Mouse (Mus musculus): ENCODE data around the gene Nsf. TPM values are rescaled to one million over a fixed set of nuclear protein-coding genes. Genes with fewer than 3 reads are reported as not detected.

Nsf gene
- polyA plus RNA-seq, 1 experiment from 2014 or later: 46.3 TPM

- no peaks in the 10 kb centered on the region for H3K9me3 ChIP-seq
- no peak for DNase-seq (ENCODE audit: low spot score)
- WGBS: 72% methylated on average over 9 of the region's 9 CpGs
- no peaks in the 10 kb centered on the region for H3K27me3 ChIP-seq (ENCODE audit: insufficient read depth, poor library complexity, severe bottlenecking)
- H3K4me1 ChIP-seq: peaks cover 12% of the 10 kb centered on the region
- no peak overlapping the region for H3K4me3 ChIP-seq
- peaks cover 18% of the 10 kb centered on the region for H3K36me3 ChIP-seq
- H3K27ac ChIP-seq: no peak overlapping the region
These were observed 48.4 kb downstream of the Nsf start for GRCm38 (mm10) chr11:103905506-103905905.

- 79% methylated on average over 4 of the region's 4 CpGs for WGBS
- Histone ChIP-seq H3K9me3 (no peaks in the 10 kb centered on the region), H3K27me3 (ENCODE audit: insufficient read depth, poor library complexity, severe bottlenecking) (no peaks in the 10 kb centered on the region), H3K4me1 (peaks cover 14% of the 10 kb centered on the region), H3K27ac (no peak overlapping the region), H3K4me3 (no peak overlapping the region), H3K36me3 (0 out of 2 replicates have a peak, but pooled peaks cover 1% of the 10 kb centered on the region)
- DNase-seq (ENCODE audit: low spot score): no peak
These were observed 52.3 kb downstream of the Nsf start for GRCm38 (mm10) chr11:103901581-103901966.

GRCm38 (mm10) chr11:103900803-103901580 is 52.9 kb downstream of the Nsf start:
- no peaks in the 10 kb centered on the region for H3K27me3 ChIP-seq (ENCODE audit: insufficient read depth, poor library complexity, severe bottlenecking)
- H3K4me1 ChIP-seq: peaks cover 14% of the 10 kb centered on the region
- no peak overlapping the region; the same call in 1 of the 2 replicates for H3K4me3 ChIP-seq
- DNase-seq (ENCODE audit: low spot score): peak; percentile 74
- no peak overlapping the region for H3K27ac ChIP-seq
- no peaks in the 10 kb centered on the region for H3K36me3 ChIP-seq
- whole genome bisulfite sequencing: 47% methylated on average over 20 of the region's 20 CpGs
- no peaks in the 10 kb centered on the region for H3K9me3 ChIP-seq

- Histone ChIP-seq H3K27ac (no peak overlapping the region), H3K9me3 (no peaks in the 10 kb centered on the region), H3K4me1 (peaks cover 14% of the 10 kb centered on the region), H3K27me3 (ENCODE audit: insufficient read depth, poor library complexity, severe bottlenecking) (no peaks in the 10 kb centered on the region), H3K4me3 (no peak overlapping the region), H3K36me3 (peaks cover 7% of the 10 kb centered on the region; the same call in 1 of the 2 replicates)
- peak; percentile 33 for DNase-seq (ENCODE audit: low spot score)
- 92% methylated on average over 11 of the region's 11 CpGs for WGBS
These were observed 56.7 kb downstream of the Nsf start for GRCm38 (mm10) chr11:103896966-103897750.

GRCm38 (mm10) chr11:103896056-103896455 is 57.8 kb downstream of the Nsf start:
- 86% methylated on average over 4 of the region's 4 CpGs for WGBS
- DNase-seq (ENCODE audit: low spot score): no peak
- no peaks in the 10 kb centered on the region for H3K27me3 ChIP-seq (ENCODE audit: insufficient read depth, poor library complexity, severe bottlenecking)
- H3K9me3 ChIP-seq: no peaks in the 10 kb centered on the region
- peaks cover 7% of the 10 kb centered on the region; the same call in 1 of the 2 replicates for H3K36me3 ChIP-seq
- H3K27ac ChIP-seq: no peak overlapping the region
- H3K4me1 ChIP-seq: peaks cover 8% of the 10 kb centered on the region
- H3K4me3 ChIP-seq: no peak overlapping the region

GRCm38 (mm10) chr11:103892831-103893230 is 61.0 kb downstream of the Nsf start:
- WGBS: 75% methylated on average over 10 of the region's 10 CpGs
- Histone ChIP-seq H3K9me3 (no peaks in the 10 kb centered on the region), H3K27ac (no peak overlapping the region), H3K27me3 (ENCODE audit: insufficient read depth, poor library complexity, severe bottlenecking) (no peaks in the 10 kb centered on the region), H3K4me3 (no peak overlapping the region), H3K4me1 (0 out of 2 replicates have a peak, but pooled peaks cover 4% of the 10 kb centered on the region), H3K36me3 (peaks cover 11% of the 10 kb centered on the region; the same call in 1 of the 2 replicates)
- DNase-seq (ENCODE audit: low spot score): no peak

- H3K27me3 ChIP-seq (ENCODE audit: insufficient read depth, poor library complexity, severe bottlenecking): no peaks in the 10 kb centered on the region
- no peaks in the 10 kb centered on the region for H3K9me3 ChIP-seq
- peak; percentile 39 for DNase-seq (ENCODE audit: low spot score)
- no peak overlapping the region for H3K27ac ChIP-seq
- 83% methylated on average over 10 of the region's 10 CpGs for WGBS
- H3K36me3 ChIP-seq: peaks cover 14% of the 10 kb centered on the region; the same call in 1 of the 2 replicates
- no peak overlapping the region for H3K4me3 ChIP-seq
- 0 out of 2 replicates have a peak, but pooled peaks cover 4% of the 10 kb centered on the region for H3K4me1 ChIP-seq
These were observed 62.1 kb downstream of the Nsf start for GRCm38 (mm10) chr11:103891781-103892180.

GRCm38 (mm10) chr11:103890337-103891186 is 63.3 kb downstream of the Nsf start:
- WGBS: 81% methylated on average over 23 of the region's 23 CpGs
- Histone ChIP-seq H3K9me3 (no peaks in the 10 kb centered on the region), H3K27ac (no peak overlapping the region), H3K4me3 (no peak overlapping the region), H3K36me3 (peaks cover 14% of the 10 kb centered on the region; the same call in 1 of the 2 replicates), H3K4me1 (0 out of 2 replicates have a peak, but pooled peaks cover 4% of the 10 kb centered on the region), H3K27me3 (ENCODE audit: insufficient read depth, poor library complexity, severe bottlenecking) (no peaks in the 10 kb centered on the region)
- peak; percentile 51 for DNase-seq (ENCODE audit: low spot score)

- Histone ChIP-seq H3K27ac (no peak overlapping the region), H3K27me3 (ENCODE audit: insufficient read depth, poor library complexity, severe bottlenecking) (no peaks in the 10 kb centered on the region), H3K36me3 (0 out of 2 replicates have a peak, but pooled peaks cover 12% of the 10 kb centered on the region), H3K4me3 (no peak overlapping the region), H3K9me3 (no peaks in the 10 kb centered on the region), H3K4me1 (peaks cover 14% of the 10 kb centered on the region)
- peak; percentile 53 for DNase-seq (ENCODE audit: low spot score)
- WGBS: 93% methylated on average over 11 of the region's 11 CpGs
These were observed 66.0 kb downstream of the Nsf start for GRCm38 (mm10) chr11:103887724-103888410.

- Histone ChIP-seq H3K4me1 (peaks cover 10% of the 10 kb centered on the region), H3K27me3 (ENCODE audit: insufficient read depth, poor library complexity, severe bottlenecking) (no peaks in the 10 kb centered on the region), H3K36me3 (peaks cover 18% of the 10 kb centered on the region), H3K4me3 (peak overlapping the region; percentile 36), H3K27ac (peak overlapping the region; percentile 56), H3K9me3 (no peaks in the 10 kb centered on the region)
- WGBS: 15% methylated on average over 13 of the region's 13 CpGs
- peak; percentile 74 for DNase-seq (ENCODE audit: low spot score)
These were observed 69.0 kb downstream of the Nsf start for GRCm38 (mm10) chr11:103884749-103885383.

GRCm38 (mm10) chr11:103883793-103884192 is 70.1 kb downstream of the Nsf start:
- DNase-seq (ENCODE audit: low spot score): peak; percentile 36
- Histone ChIP-seq H3K27me3 (ENCODE audit: insufficient read depth, poor library complexity, severe bottlenecking) (no peaks in the 10 kb centered on the region), H3K27ac (no peak overlapping the region), H3K36me3 (peaks cover 20% of the 10 kb centered on the region), H3K4me3 (no peak overlapping the region), H3K4me1 (peaks cover 10% of the 10 kb centered on the region), H3K9me3 (no peaks in the 10 kb centered on the region)
- 88% methylated on average over 10 of the region's 10 CpGs for WGBS

Measured in heart, embryonic 10.5 days (tissue).